Mouse (Mus musculus) MEL (cell line): ENCODE measurements around the gene Olfr1382. TPM values are rescaled to one million over a fixed set of nuclear protein-coding genes. Genes with fewer than 3 reads are reported as not detected.
A peak's percentile ranks its signal among the peaks of the same experiment; 100 is the strongest.
"Not testable (repeated sequence)": the region's sequence is repeated elsewhere in the genome, so short reads cannot be mapped to it uniquely, and the experiment has no call there.

Source experiments
- DNase-seq: peaks from one replicate; pipeline ENCODE4 v3.0.0; 2011; ENCODE audit warnings: low read depth, low spot score
- H3K27ac ChIP-seq: 2 replicates; pipeline ENCODE4 v1.5.1; 2012; ENCODE audit warnings: low read depth, mild to moderate bottlenecking, control low read depth, low read length, moderate library complexity; ENCODE audit not compliant: control insufficient read depth
- H3K27me3 ChIP-seq, 2 experiments: fragments of 150-350 bp in 1 of 2; sonication (generic) in 1 of 2; 2 replicates each; pipeline ENCODE4 v1.6.1; 2012; ENCODE audit warnings: low read length in 2 of 2, mild to moderate bottlenecking in 2 of 2, improper control_type of control experiment in 1 of 2, moderate library complexity in 1 of 2; ENCODE audit not compliant: insufficient read depth in 2 of 2, control insufficient read depth in 1 of 2
- H3K36me3 ChIP-seq, 2 experiments: 2 replicates each; pipeline ENCODE4 v1.6.1; 2012 to 2014; ENCODE audit warnings: low read length in 2 of 2, improper control_type of control experiment in 1 of 2, inconsistent platforms in 1 of 2, mild to moderate bottlenecking in 1 of 2; ENCODE audit not compliant: insufficient read depth in 2 of 2, control insufficient read depth in 1 of 2
- H3K4me1 ChIP-seq, 2 experiments: fragments of 150-350 bp in 1 of 2; sonication (generic) in 1 of 2; 2 replicates each; pipeline ENCODE4 v1.6.1; 2012; ENCODE audit warnings: low read length in 2 of 2, improper control_type of control experiment in 1 of 2, mild to moderate bottlenecking in 1 of 2; ENCODE audit not compliant: insufficient read depth in 2 of 2, control insufficient read depth in 1 of 2
- H3K4me3 ChIP-seq, 2 experiments: fragments of 150-350 bp in 1 of 2; sonication (generic) in 1 of 2; 2 replicates each; pipeline ENCODE4 v1.5.1; 2012; ENCODE audit warnings: low read depth in 2 of 2, low read length in 2 of 2, mild to moderate bottlenecking in 2 of 2, moderate library complexity in 2 of 2, control low read depth in 1 of 2, improper control_type of control experiment in 1 of 2; ENCODE audit not compliant: control insufficient read depth in 1 of 2, insufficient read depth in 1 of 2
- H3K79me2 ChIP-seq: 2 replicates; pipeline ENCODE4 v1.6.1; 2012; ENCODE audit warnings: mild to moderate bottlenecking, low read length, moderate library complexity; ENCODE audit not compliant: control insufficient read depth, poor library complexity, insufficient read depth
- H3K9ac ChIP-seq: 2 replicates; pipeline ENCODE4 v1.6.1; 2012; ENCODE audit warnings: low read depth, mild to moderate bottlenecking, control low read depth, low read length, moderate library complexity; ENCODE audit not compliant: control insufficient read depth, poor library complexity, severe bottlenecking
- H3K9me3 ChIP-seq: fragments of 150-350 bp; sonication (generic); replicated peaks from 2 replicates; pipeline ENCODE4 v1.6.1; 2012; ENCODE audit warnings: mild to moderate bottlenecking, low read length, improper control_type of control experiment, moderate library complexity; ENCODE audit not compliant: insufficient read depth
- E2F4 ChIP-seq: IDR thresholded peaks from 2 replicates; pipeline ENCODE4 v1.6.1; 2011; ENCODE audit warnings: low read depth, low read length, improper control_type of control experiment, borderline replicate concordance
- ELF1 ChIP-seq: IDR thresholded peaks from 2 replicates; pipeline ENCODE4 v1.6.1; 2014; ENCODE audit warnings: low read depth, mild to moderate bottlenecking, inconsistent platforms, low read length, improper control_type of control experiment, moderate library complexity
- HCFC1 ChIP-seq: IDR thresholded peaks from 2 replicates; pipeline ENCODE4 v1.6.1; 2012; ENCODE audit warnings: low read depth, mild to moderate bottlenecking, inconsistent platforms, low read length, improper control_type of control experiment, moderate library complexity
- JUND ChIP-seq: IDR thresholded peaks from 2 replicates; pipeline ENCODE4 v1.6.1; 2011; ENCODE audit warnings: low read depth, mild to moderate bottlenecking, improper control_type of control experiment, low read length
- KAT2A ChIP-seq: conservative IDR thresholded peaks from 2 replicates; pipeline ENCODE4 v1.6.1; 2012; ENCODE audit warnings: low read depth, low read length, improper control_type of control experiment, inconsistent platforms
- MAX ChIP-seq: IDR thresholded peaks from 2 replicates; pipeline ENCODE4 v1.6.1; 2011; ENCODE audit warnings: low read length, improper control_type of control experiment
- MAZ ChIP-seq: IDR thresholded peaks from 2 replicates; pipeline ENCODE4 v1.6.1; 2012; ENCODE audit warnings: low read depth, mild to moderate bottlenecking, inconsistent platforms, low read length, improper control_type of control experiment
- POLR2AphosphoS2 ChIP-seq: IDR thresholded peaks from 2 replicates; pipeline ENCODE4 v1.6.1; 2011; ENCODE audit warnings: low read length, improper control_type of control experiment
- POLR2AphosphoS5 ChIP-seq: IDR thresholded peaks from 2 replicates; pipeline ENCODE4 v1.6.1; 2012; ENCODE audit warnings: low read depth, borderline replicate concordance, mild to moderate bottlenecking, inconsistent platforms, low read length, moderate library complexity, mixed read lengths
- RAD21 ChIP-seq: IDR thresholded peaks from 2 replicates; pipeline ENCODE4 v1.6.1; 2011; ENCODE audit warnings: mild to moderate bottlenecking, low read depth, low read length, improper control_type of control experiment
- SMC3 ChIP-seq: IDR thresholded peaks from 2 replicates; pipeline ENCODE4 v1.6.1; 2011; ENCODE audit warnings: low read depth, low read length, improper control_type of control experiment
- TCF12 ChIP-seq: IDR thresholded peaks from 2 replicates; pipeline ENCODE4 v1.6.1; 2014; ENCODE audit warnings: low read depth, mild to moderate bottlenecking, inconsistent platforms, low read length, improper control_type of control experiment, moderate library complexity
- ZNF384 ChIP-seq: IDR thresholded peaks from 2 replicates; pipeline ENCODE4 v1.6.1; 2012; ENCODE audit warnings: low read depth, mild to moderate bottlenecking, inconsistent platforms, low read length, improper control_type of control experiment
- polyA plus RNA-seq, 2 experiments: library from polyadenylated mRNA; stranded (reverse) in 1 of 2; unstranded in 1 of 2; fragments of >175 nt in 1 of 2; fragments of >200 nt in 1 of 2; gene quantifications; 2 replicates each; pipeline versions ENCODE4 v1.2.1 to v1.2.4; 2012; ENCODE audit warnings: low replicate concordance in 2 of 2, low read depth in 1 of 2; ENCODE audit not compliant: insufficient read length in 2 of 2, insufficient read depth in 1 of 2, missing spikeins in 1 of 2
- total RNA-seq: library from RNA; depleted of rRNA; stranded (reverse); fragments of 300-350 nt; gene quantifications from 2 replicates; pipeline ENCODE4 v1.2.3, GENCODE M21; 2012

Olfr1382 gene
- total and polyA plus RNA-seq, 3 experiments = 0.03 TPM; not detected in 2

DNA sequence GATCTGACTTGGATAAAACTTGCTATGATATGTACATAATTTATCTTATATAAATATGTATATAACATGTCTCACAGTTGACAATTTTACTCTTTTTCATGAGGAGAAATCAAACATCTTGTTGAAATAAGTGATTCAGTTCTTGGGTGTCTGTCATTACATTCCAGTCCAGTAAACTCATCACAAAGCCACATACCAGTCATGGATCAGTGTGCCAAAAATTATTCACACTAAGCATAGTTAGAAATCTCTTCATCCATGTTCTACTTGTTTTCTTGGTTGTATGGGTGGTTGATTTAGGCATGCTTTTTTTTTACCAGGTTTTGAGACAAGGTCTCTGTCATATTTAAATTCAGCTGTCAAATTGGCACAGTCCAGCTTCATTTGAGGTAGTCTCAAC lies 4.7 kb downstream of the Olfr1382 start:
- TF ChIP-seq JUND = no peak
- TF ChIP-seq TCF12 = no peak
- no peak for TF ChIP-seq HCFC1
- no peak for TF ChIP-seq E2F4
- no peak for TF ChIP-seq ELF1
- TF ChIP-seq RAD21 = no peak
- TF ChIP-seq MAZ = no peak
- TF ChIP-seq ZNF384 = no peak
- no peak for TF ChIP-seq POLR2AphosphoS2
- TF ChIP-seq SMC3 = no peak
- no peak for TF ChIP-seq POLR2AphosphoS5
- TF ChIP-seq KAT2A = no peak
- TF ChIP-seq MAX = no peak
- TF ChIP-seq, all 39 proteins: peak for 0
- H3K4me3 ChIP-seq = no peak overlapping the region
- no peak for DNase-seq
- peaks cover 0 to 2% of the 10 kb centered on the region in 2 experiments; a peak in 3 of 4 replicates for H3K27me3 ChIP-seq
- no peak overlapping the region for H3K9ac ChIP-seq
- H3K27ac ChIP-seq = no peak overlapping the region
- no peaks in the 10 kb centered on the region for H3K79me2 ChIP-seq
- no peaks in the 10 kb centered on the region for H3K4me1 ChIP-seq
- no peaks in the 10 kb centered on the region for H3K9me3 ChIP-seq
- no peaks in the 10 kb centered on the region for H3K36me3 ChIP-seq

- H3K4me3 ChIP-seq, H3K9me3 ChIP-seq, DNase-seq, H3K27ac ChIP-seq, H3K9ac ChIP-seq, H3K4me1 ChIP-seq, H3K36me3 ChIP-seq, H3K27me3 ChIP-seq, H3K79me2 ChIP-seq: not testable (repeated sequence)
- TF ChIP-seq RAD21 = peak; percentile 3; the same call in 1 of the 2 replicates
These were observed 8.6 kb downstream of the Olfr1382 start for GRCm38 (mm10) chr11:49536631-49537030.

- not testable (repeated sequence) for H3K36me3 ChIP-seq, H3K4me3 ChIP-seq, H3K27ac ChIP-seq, H3K27me3 ChIP-seq, H3K4me1 ChIP-seq, H3K9me3 ChIP-seq, DNase-seq, H3K9ac ChIP-seq, H3K79me2 ChIP-seq
These were observed 15.1 kb downstream of the Olfr1382 start, which contains the start of gene Olfr1381 for GRCm38 (mm10) chr11:49543149-49543548. Gene Olfr1381 (plus strand): TSS chr11:49543449.
